Mouse (Mus musculus) heart, embryonic 15.5 days (tissue): ENCODE data around the gene Hoxb1. TPM values are rescaled to one million over a fixed set of nuclear protein-coding genes. Genes with fewer than 3 reads are reported as not detected.

Source experiments
- ATAC-seq: fragments of 200-750 bp; cut with Nextera tagmentation; replicated peaks from 2 replicates; pipeline ENCODE4 v1.8.0; 2017; ENCODE audit warnings: low read depth, moderate TSS enrichment; ENCODE audit not compliant: insufficient number of reproducible peaks, insufficient read depth, low FRiP score
- H3K27ac ChIP-seq: fragments of 300-500 bp; sonication (generic); 2 replicates; pipeline ENCODE4 v1.5.1; 2015; ENCODE audit warnings: mild to moderate bottlenecking, inconsistent platforms
- H3K27me3 ChIP-seq: fragments of 300-500 bp; sonication (generic); 2 replicates; pipeline ENCODE4 v1.6.1; 2015; ENCODE audit warnings: inconsistent platforms
- H3K36me3 ChIP-seq: fragments of 300-500 bp; sonication (generic); 2 replicates; pipeline ENCODE4 v1.6.1; 2015; ENCODE audit warnings: mild to moderate bottlenecking, inconsistent platforms
- H3K4me1 ChIP-seq: fragments of 300-500 bp; sonication (generic); replicated peaks from 2 replicates; pipeline ENCODE4 v1.6.1; 2015; ENCODE audit warnings: inconsistent platforms
- H3K4me2 ChIP-seq: fragments of 300-500 bp; sonication (generic); 2 replicates; pipeline ENCODE4 v1.6.1; 2015; ENCODE audit warnings: inconsistent platforms, mild to moderate bottlenecking, moderate library complexity
- H3K4me3 ChIP-seq: fragments of 300-500 bp; sonication (generic); 2 replicates; pipeline ENCODE4 v1.5.1; 2015; ENCODE audit warnings: mild to moderate bottlenecking, inconsistent platforms
- H3K9ac ChIP-seq: fragments of 300-500 bp; sonication (generic); 2 replicates; pipeline ENCODE4 v1.6.1; 2015; ENCODE audit warnings: mild to moderate bottlenecking, inconsistent platforms
- H3K9me3 ChIP-seq: fragments of 300-500 bp; sonication (generic); replicated peaks from 2 replicates; pipeline ENCODE4 v1.6.1; 2016; ENCODE audit warnings: inconsistent platforms
- WGBS: fragments of 180-500 bp; shearing (Covaris S2); methylation state at CpG from one replicate; pipeline ENCODE4 v1.1.7; 2015; ENCODE audit warnings: mixed read lengths; 5-methylcytosine and 5-hydroxymethylcytosine counted together
- polyA plus RNA-seq: library from polyadenylated mRNA; unstranded; fragments of >200 nt; fragmentation: Nextera tagmentation; extraction: Ambion mirVana; gene quantifications from 2 replicates; pipeline ENCODE4 v1.2.1, GENCODE M21; 2015

Hoxb1 gene
- polyA plus RNA-seq = not detected in 2 replicates

DNA sequence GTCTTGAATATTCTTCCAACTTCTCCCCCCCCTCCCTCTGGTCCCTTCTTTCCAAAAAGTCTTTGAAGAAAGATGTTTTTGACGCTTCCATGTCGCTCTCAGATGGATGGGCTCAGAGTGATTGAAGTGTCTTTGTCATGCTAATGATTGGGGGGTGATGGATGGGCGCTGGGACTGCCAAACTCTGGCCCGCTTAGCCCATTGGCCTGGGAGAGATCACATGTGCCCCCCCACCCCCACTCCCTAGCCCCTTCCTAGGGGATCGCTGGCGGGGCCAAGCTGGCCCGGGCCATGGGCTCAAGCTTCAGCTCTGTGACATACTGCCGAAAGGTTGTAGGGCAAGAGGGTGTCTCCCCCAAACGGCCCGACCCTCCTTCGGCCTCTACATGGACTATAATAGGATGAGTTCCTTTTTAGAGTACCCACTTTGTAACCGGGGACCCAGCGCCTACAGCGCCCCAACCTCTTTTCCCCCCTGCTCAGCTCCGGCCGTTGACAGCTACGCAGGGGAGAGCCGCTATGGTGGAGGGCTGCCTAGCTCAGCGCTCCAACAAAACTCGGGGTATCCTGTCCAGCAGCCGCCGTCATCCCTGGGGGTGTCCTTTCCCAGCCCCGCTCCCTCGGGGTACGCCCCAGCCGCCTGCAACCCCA lies at the start of gene Hoxb1:
Hoxb1 (plus strand) TSS at position 312 of the 651 bp plus-strand sequence.
- WGBS = 11% methylated on average over 26 of the region's 26 CpGs
- Histone ChIP-seq H3K4me1 (peaks cover 7% of the 10 kb centered on the region), H3K36me3 (no peaks in the 10 kb centered on the region), H3K9me3 (no peaks in the 10 kb centered on the region), H3K9ac (no peak within 1 kb of the TSS), H3K4me2 (peak within 1 kb of the TSS; percentile 7; the same call in 1 of the 2 replicates), H3K27ac (no peak within 1 kb of the TSS), H3K4me3 (peak within 1 kb of the TSS; percentile 7; the same call in 1 of the 2 replicates), H3K27me3 (peaks cover 92% of the 10 kb centered on the region)
- ATAC-seq = no peak

DNA sequence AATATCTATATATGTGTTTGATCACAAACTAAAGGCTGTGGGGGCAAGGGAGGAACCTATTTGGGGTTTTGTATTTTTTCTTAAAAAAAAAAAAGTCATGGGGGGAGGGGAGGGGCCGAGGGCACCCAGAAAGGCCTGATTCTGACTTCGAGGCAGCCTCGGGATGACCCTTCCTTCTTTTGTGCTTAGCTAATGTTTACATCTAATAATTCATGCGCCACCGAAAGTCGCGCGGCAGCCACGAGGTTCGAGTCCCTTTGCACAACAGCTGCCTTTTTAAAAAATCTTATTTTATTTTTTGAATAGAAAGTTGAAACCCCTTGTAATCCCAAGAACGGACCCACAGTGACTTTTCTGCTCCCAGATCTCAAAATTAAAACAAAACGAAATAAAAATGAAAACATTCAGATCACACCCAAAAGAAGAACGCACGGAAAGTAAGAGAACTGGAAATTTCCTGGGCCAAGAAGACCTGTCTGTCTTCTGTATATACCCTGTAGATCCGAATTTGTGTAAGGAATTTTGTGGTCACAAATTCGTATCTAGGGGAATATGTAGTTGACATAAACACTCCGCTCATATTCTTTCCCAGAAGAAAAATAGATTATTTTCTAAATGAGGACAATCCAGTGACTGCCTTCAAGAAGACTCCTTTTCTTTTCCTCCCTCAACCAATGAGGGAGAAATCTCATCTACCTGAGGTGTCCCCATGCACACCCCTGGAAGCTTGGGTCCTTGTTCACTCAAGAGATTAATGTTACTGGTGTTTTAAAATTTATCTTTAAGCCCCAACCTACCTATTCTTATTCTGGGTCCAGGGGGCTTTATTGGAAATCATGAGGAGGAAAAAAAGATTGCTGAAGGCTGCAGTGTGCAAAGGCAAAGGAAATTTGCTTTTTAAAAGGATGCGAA lies 48.6 kb upstream of the Hoxb1 start:
- 16% methylated on average over 18 of the region's 18 CpGs for WGBS
- ATAC-seq = no peak
- Histone ChIP-seq H3K9me3 (no peaks in the 10 kb centered on the region), H3K4me1 (peaks cover 15% of the 10 kb centered on the region), H3K27ac (no peak overlapping the region), H3K27me3 (peaks cover 100% of the 10 kb centered on the region), H3K9ac (no peak overlapping the region), H3K4me2 (no peak overlapping the region), H3K36me3 (no peaks in the 10 kb centered on the region), H3K4me3 (no peak overlapping the region)

DNA sequence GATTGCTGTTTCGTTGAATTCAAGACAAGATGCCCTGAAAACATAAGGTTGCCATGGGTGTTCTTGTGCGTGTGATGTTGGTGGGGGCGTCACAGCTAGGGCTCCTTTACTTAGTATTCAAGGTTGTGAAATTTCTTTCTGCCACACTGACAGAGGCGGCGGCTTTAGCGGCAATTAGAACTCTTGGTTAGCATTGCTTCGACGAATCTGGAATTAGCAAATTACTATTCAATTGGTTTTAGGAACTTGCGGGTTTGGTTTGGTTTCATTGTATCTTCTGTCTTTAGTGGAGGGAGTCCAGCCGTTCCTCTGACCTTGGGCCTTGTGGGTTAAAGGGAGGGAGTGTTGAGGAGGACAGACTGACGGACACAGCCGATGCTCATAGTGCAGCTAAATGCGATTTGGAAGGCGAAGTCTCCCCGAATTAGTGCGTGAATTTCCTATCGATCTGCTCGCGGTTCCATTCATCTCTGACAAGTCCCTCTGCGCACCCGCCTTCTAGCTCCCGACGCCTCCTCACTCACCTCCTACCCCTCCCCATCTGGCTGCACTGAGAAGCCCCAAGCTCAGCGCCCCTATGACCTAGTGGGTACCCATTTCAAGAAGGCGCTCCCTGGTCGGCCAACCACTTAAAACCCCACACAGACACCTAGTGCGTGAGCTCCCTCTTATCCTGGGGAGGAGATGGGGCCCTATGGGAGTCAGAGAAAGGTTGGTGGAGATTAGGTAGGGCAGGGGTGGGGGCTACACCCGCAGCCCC lies 47.8 kb upstream of the Hoxb1 start, which contains the start of gene Hoxb4:
Hoxb4 (plus strand) TSS at position 660 of the 760 bp plus-strand sequence.
- no peak for ATAC-seq

DNA sequence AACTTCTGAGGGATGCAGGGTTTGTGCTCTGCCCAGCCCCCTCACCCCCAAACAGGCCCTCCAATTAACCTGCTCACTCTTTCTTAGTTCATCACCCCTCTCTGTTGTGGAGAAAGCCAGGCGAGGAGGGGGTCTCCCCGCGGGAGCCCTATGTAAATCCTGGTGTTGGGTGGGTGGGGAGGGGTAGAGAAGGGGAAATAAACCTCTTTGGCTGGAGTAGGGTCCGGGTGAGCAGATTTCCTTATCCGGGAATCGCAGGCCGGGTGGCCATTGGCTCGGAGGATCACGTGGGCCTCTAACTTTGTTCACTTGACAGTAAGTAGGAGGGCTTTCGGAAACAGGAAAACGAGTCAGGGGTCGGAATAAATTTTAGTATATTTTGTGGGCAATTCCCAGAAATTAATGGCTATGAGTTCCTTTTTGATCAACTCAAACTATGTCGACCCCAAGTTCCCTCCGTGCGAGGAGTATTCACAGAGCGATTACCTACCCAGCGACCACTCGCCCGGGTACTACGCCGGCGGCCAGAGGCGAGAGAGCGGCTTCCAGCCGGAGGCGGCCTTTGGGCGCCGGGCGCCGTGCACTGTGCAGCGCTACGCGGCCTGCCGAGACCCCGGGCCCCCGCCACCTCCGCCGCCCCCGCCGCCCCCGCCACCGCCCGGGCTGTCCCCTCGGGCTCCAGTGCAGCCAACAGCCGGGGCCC lies 47.0 kb upstream of the Hoxb1 start:
- ATAC-seq = peak; percentile 52; the same call in 1 of the 2 replicates
- no peaks in the 10 kb centered on the region for H3K9me3 ChIP-seq
- H3K9ac ChIP-seq = peak overlapping the region; percentile 49
- WGBS = under 1% methylated on average over 41 of the region's 45 CpGs
- H3K27ac ChIP-seq = peak overlapping the region; percentile 80
- no peaks in the 10 kb centered on the region for H3K36me3 ChIP-seq
- H3K4me2 ChIP-seq = peak overlapping the region; percentile 61
- peaks cover 100% of the 10 kb centered on the region for H3K27me3 ChIP-seq
- H3K4me1 ChIP-seq = peaks cover 13% of the 10 kb centered on the region
- peak overlapping the region; percentile 49 for H3K4me3 ChIP-seq

More for the DNA sequence above, 47.8 kb upstream of the Hoxb1 start, which contains the start of gene Hoxb4:
- H3K36me3 ChIP-seq = no peaks in the 10 kb centered on the region
- H3K4me3 ChIP-seq = peak within 1 kb of the TSS; percentile 49
- no peaks in the 10 kb centered on the region for H3K9me3 ChIP-seq
- H3K27me3 ChIP-seq = peaks cover 100% of the 10 kb centered on the region
- H3K4me2 ChIP-seq = peak within 1 kb of the TSS; percentile 61
- peak within 1 kb of the TSS; percentile 80 for H3K27ac ChIP-seq
- peak within 1 kb of the TSS; percentile 49 for H3K9ac ChIP-seq
- peaks cover 13% of the 10 kb centered on the region for H3K4me1 ChIP-seq
- WGBS = 6% methylated on average over 28 of the region's 28 CpGs

DNA sequence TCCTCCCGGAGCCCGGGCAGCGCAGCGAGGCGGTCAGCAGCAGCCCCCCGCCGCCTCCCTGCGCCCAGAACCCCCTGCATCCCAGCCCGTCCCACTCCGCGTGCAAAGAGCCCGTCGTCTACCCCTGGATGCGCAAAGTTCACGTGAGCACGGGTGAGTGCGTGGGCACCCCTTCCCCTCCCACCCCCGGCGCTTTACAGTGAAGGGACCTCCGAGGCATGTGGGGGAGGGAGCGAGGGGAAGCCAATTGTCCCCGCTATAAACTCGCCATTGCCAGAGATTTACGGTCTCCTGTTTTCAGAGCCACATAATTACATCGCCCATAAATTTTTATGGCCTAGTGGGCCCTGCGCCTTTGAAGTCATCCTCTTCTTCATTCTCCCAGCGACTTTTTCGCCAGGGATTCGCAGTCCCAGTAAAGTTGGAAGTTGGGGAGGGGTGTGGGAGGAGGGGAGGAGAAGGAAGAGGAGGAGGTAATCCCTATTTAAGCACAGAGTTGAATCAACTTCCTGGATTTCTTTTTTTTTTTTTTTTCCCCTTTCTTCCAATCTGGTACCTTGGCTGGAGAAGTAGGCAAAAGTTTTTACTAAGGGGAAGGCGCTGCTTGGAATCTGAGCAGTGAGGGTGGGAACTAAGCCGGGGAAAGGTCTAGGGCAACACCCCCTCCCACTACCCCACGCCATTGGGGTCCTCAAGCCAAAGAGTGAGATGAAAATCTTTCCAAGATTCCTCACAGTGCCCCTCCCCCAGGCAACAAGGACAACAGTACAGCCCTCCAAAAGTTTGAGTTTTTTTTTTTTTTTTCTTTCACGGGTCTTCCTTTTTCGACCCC lies 46.3 kb upstream of the Hoxb1 start:
- Histone ChIP-seq H3K27ac (peak overlapping the region; percentile 80), H3K4me3 (peak overlapping the region; percentile 49), H3K4me2 (peak overlapping the region; percentile 61), H3K9me3 (no peaks in the 10 kb centered on the region), H3K4me1 (peaks cover 13% of the 10 kb centered on the region), H3K27me3 (peaks cover 100% of the 10 kb centered on the region), H3K9ac (peak overlapping the region; percentile 48), H3K36me3 (no peaks in the 10 kb centered on the region)
- ATAC-seq = peak; percentile 9; the same call in 1 of the 2 replicates
- 1% methylated on average over 34 of the region's 34 CpGs for WGBS

DNA sequence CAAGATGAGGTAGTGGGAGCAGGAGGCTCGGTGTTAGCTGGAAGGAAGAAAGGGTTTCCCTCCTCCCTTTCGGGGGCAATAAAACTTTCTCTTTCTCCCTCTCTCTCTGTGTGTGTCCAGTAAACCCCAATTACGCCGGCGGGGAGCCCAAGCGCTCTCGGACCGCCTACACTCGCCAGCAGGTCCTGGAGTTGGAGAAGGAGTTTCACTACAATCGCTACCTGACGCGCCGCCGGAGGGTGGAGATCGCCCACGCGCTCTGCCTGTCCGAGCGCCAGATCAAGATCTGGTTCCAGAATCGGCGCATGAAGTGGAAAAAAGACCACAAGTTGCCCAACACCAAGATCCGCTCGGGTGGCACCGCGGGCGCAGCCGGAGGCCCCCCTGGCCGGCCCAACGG lies 45.6 kb upstream of the Hoxb1 start:
- Histone ChIP-seq H3K4me2 (peak overlapping the region; percentile 61), H3K4me1 (peaks cover 13% of the 10 kb centered on the region), H3K27ac (peak overlapping the region; percentile 80), H3K9ac (peak overlapping the region; percentile 26; the same call in 1 of the 2 replicates), H3K9me3 (no peaks in the 10 kb centered on the region), H3K4me3 (peak overlapping the region; percentile 49), H3K36me3 (no peaks in the 10 kb centered on the region), H3K27me3 (peaks cover 100% of the 10 kb centered on the region)
- ATAC-seq = no peak; the same call in 1 of the 2 replicates
- 3% methylated on average over 29 of the region's 29 CpGs for WGBS

DNA sequence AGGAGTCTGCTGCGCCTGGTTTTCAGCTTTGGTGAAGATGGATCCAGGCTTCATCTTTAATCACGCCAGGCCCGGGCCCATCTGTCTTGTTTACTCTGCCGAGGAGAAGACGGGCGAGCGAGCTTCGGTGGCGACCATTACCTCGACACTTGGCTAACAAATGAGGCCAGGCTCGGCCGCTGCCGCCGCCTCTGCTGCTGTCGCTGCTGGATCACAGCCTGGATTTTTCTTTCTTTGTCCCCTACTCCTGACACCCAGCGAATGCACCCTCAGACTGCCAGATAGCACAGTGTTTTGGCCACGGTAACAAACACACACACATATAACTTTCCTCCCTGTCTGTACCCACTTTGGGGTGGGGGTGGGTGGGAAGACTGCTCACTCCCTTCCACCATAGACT lies 44.9 kb upstream of the Hoxb1 start:
- peaks cover 13% of the 10 kb centered on the region for H3K4me1 ChIP-seq
- H3K36me3 ChIP-seq = no peaks in the 10 kb centered on the region
- peak overlapping the region; percentile 13; the same call in 1 of the 2 replicates for H3K4me3 ChIP-seq
- no peaks in the 10 kb centered on the region for H3K9me3 ChIP-seq
- peaks cover 100% of the 10 kb centered on the region for H3K27me3 ChIP-seq
- 25% methylated on average over 17 of the region's 17 CpGs for WGBS
- no peak overlapping the region for H3K9ac ChIP-seq
- H3K4me2 ChIP-seq = peak overlapping the region; percentile 61; the same call in 1 of the 2 replicates
- H3K27ac ChIP-seq = peak overlapping the region; percentile 80; the same call in 1 of the 2 replicates
- no peak for ATAC-seq

DNA sequence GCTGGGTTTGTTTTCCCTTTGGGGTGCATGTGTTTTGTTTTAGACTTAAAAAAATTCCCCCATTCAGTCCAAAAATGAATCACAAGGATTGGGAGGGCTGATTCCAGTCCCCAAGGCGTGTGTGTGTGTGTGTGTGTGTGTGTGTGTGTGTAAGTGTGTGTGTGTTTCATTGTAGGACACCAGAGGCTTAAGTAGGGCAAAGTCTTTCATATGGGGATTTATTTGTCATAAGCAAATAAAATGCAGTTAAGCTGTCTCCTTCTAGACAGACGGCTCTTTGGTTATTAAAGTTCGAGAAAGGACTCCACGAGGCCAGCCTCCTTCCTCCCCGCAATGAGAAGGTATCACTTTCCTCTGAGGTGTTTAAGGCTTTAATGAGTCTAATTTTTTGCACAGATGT lies 43.7 kb upstream of the Hoxb1 start:
- 36% methylated on average over 5 of the region's 5 CpGs for WGBS
- Histone ChIP-seq H3K4me1 (peaks cover 15% of the 10 kb centered on the region), H3K27me3 (peaks cover 100% of the 10 kb centered on the region), H3K36me3 (no peaks in the 10 kb centered on the region), H3K27ac (no peak overlapping the region), H3K4me2 (no peak overlapping the region), H3K4me3 (no peak overlapping the region), H3K9me3 (no peaks in the 10 kb centered on the region), H3K9ac (no peak overlapping the region)
- ATAC-seq = no peak

DNA sequence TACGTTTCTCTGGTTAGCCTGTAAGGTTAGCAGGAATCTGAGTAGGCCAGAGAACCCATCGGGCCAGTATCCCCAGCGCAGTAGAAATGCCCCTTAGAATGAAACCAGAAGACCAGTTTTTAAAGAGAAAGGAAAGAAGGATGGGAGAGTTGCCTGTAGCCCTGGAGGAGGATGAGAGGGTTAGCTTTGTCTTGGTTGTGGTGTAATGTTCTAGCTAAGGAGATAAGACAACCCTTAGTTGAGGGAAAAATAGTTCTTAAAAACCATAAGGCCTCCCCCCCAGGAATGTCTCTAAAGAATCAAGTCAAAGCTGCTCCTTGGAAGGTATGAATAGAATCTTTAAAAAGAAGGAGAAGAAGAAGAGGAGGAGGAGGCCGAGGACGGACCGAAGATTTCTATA lies 42.8 kb upstream of the Hoxb1 start:
- H3K4me3 ChIP-seq = no peak overlapping the region
- H3K36me3 ChIP-seq = no peaks in the 10 kb centered on the region
- H3K27me3 ChIP-seq = peaks cover 100% of the 10 kb centered on the region
- ATAC-seq = no peak
- no peak overlapping the region for H3K27ac ChIP-seq
- H3K4me1 ChIP-seq = peaks cover 15% of the 10 kb centered on the region
- WGBS = 26% methylated on average over 6 of the region's 6 CpGs
- no peak overlapping the region for H3K9ac ChIP-seq
- no peaks in the 10 kb centered on the region for H3K9me3 ChIP-seq
- H3K4me2 ChIP-seq = no peak overlapping the region
